In genomic region chr1:39904720-39905119, GRCm38 (mm10) we compare ENCODE assay signal across 12 mouse cellular contexts. TPM values are rescaled to one million over a fixed set of nuclear protein-coding genes. Genes with fewer than 3 reads are reported as not detected.
A peak's percentile ranks its signal among the peaks of the same experiment; 100 is the strongest.
DNase-seq lines count a peak whose midpoint lies in the region; ATAC-seq and TF ChIP-seq lines count a peak whose summit lies in the region.
"Had no signal": no experiment of that assay in that cellular context is flagged by ENCODE, and none has a peak within 500 bp of the region (broad histone marks: within the 10 kb centered on the region; RNA-seq: fewer than 3 reads in every experiment).

No protein-coding gene starts in this region.

- no peak for TF ChIP-seq POLR2A in spleen, adult 2 months (IDR thresholded peaks at IDR 0.05; ENCODE audit: low read depth, low read length)
- no peak for TF ChIP-seq POLR2A in kidney, adult 2 months (IDR thresholded peaks at IDR 0.05; ENCODE audit: low read depth, low read length)

- H3K36me3 ChIP-seq in embryonic facial prominence, embryonic 12.5 days, result peaks cover 25% of the 10 kb centered on the region
- peaks cover 69% of the 10 kb centered on the region for H3K36me3 ChIP-seq in embryonic facial prominence, embryonic 10.5 days (replicated peaks)
- H3K36me3 ChIP-seq in spleen, adult 2 months (ENCODE audit: control insufficient read depth, insufficient read depth, low read length), result no peaks in the 10 kb centered on the region
- no peaks in the 10 kb centered on the region for H3K36me3 ChIP-seq in splenic B cell, adult 2 months (ENCODE audit: control insufficient read depth, insufficient read depth, low read length, poor library complexity, severe bottlenecking)
- H3K36me3 ChIP-seq in kidney, adult 2 months (ENCODE audit: control insufficient read depth, insufficient read depth, low read length), result no peaks in the 10 kb centered on the region

- peaks cover 61% of the 10 kb centered on the region for H3K4me1 ChIP-seq in embryonic facial prominence, embryonic 12.5 days
- H3K4me1 ChIP-seq in embryonic facial prominence, embryonic 10.5 days, result peaks cover 71% of the 10 kb centered on the region
- H3K4me1 ChIP-seq in spleen, adult 2 months (ENCODE audit: control insufficient read depth, insufficient read depth, insufficient read length), result peaks cover 16% of the 10 kb centered on the region
- no peaks in the 10 kb centered on the region for H3K4me1 ChIP-seq in kidney, adult 2 months (ENCODE audit: control insufficient read depth, insufficient read depth, low read length)

- ATAC-seq in embryonic facial prominence, embryonic 12.5 days (ENCODE audit: insufficient number of reproducible peaks, insufficient read depth, low FRiP score, low TSS enrichment), result no peak

- no peak overlapping the region for H3K4me3 ChIP-seq in embryonic facial prominence, embryonic 12.5 days
- no peak overlapping the region for H3K4me3 ChIP-seq in embryonic facial prominence, embryonic 10.5 days
- H3K4me3 ChIP-seq in spleen, adult 2 months (ENCODE audit: extremely low read depth, insufficient read depth, insufficient read length), result no peak overlapping the region
- H3K4me3 ChIP-seq in kidney, adult 2 months (ENCODE audit: insufficient read depth, low read depth, low read length), result no peak overlapping the region

- H3K27me3 ChIP-seq in embryonic facial prominence, embryonic 12.5 days, result no peaks in the 10 kb centered on the region
- H3K27me3 ChIP-seq in embryonic facial prominence, embryonic 10.5 days (replicated peaks; ENCODE audit: low read depth, poor library complexity, severe bottlenecking), result 0 out of 2 replicates have a peak, but pooled peaks cover 2% of the 10 kb centered on the region
- H3K27me3 ChIP-seq in spleen, adult 2 months (ENCODE audit: control insufficient read depth, insufficient read depth, low read length), result no peaks in the 10 kb centered on the region
- no peaks in the 10 kb centered on the region for H3K27me3 ChIP-seq in splenic B cell, adult 2 months (ENCODE audit: control insufficient read depth, insufficient read depth, low read length, poor library complexity, severe bottlenecking)
- H3K27me3 ChIP-seq in kidney, adult 2 months (replicated peaks; ENCODE audit: control insufficient read depth, insufficient read depth, low read length), result no peaks in the 10 kb centered on the region

- 93% methylated on average over 3 of the region's 3 CpGs for WGBS in embryonic facial prominence, embryonic 12.5 days
- WGBS in embryonic facial prominence, embryonic 10.5 days, result 93% methylated on average over 3 of the region's 3 CpGs
- WGBS in spleen, adult 2 months, result 26% methylated on average over 3 of the region's 3 CpGs
- 74% methylated on average over 3 of the region's 3 CpGs for WGBS in kidney, adult 2 months

- DNase-seq in embryonic facial prominence, embryonic 10.5 days (ENCODE audit: low spot score), result no peak
- DNase-seq in spleen, adult 2 months (ENCODE audit: low read depth in 1 of 2, low spot score in 2 of 2), result no peak
- no peak for DNase-seq in spleen, postnatal 14 days (ENCODE audit: low spot score in 2 of 2)
- DNase-seq in induced T-regulatory cell, adult 2 months (ENCODE audit: low read depth), result peak; percentile 72
- peak; percentile 64 for DNase-seq in splenic B cell, adult 2 months (ENCODE audit: low read depth, low spot score)
- no peak for DNase-seq in kidney, adult 2 months
- no peak for DNase-seq in cerebellum, postnatal 14 days
- DNase-seq: gastrocnemius, postnatal 25 days; kidney, adult 11 months; lung, adult 2 months; spleen, adult 18-20 months had no signal

- peak overlapping the region; percentile 15; the same call in 1 of the 2 replicates for H3K9ac ChIP-seq in embryonic facial prominence, embryonic 12.5 days

- no peak for TF ChIP-seq CTCF in spleen, adult 2 months (IDR thresholded peaks at IDR 0.05; ENCODE audit: extremely low read depth, insufficient read depth, insufficient read length, insufficient replicate concordance)
- TF ChIP-seq CTCF in kidney, adult 2 months (conservative IDR thresholded peaks at IDR 0.05; ENCODE audit: insufficient read depth, insufficient read length, low read depth, low read length), result no peak

- H3K4me2 ChIP-seq in embryonic facial prominence, embryonic 12.5 days (replicated peaks), result peak overlapping the region; percentile 23; the same call in 1 of the 2 replicates

- no peaks in the 10 kb centered on the region for H3K9me3 ChIP-seq in embryonic facial prominence, embryonic 12.5 days
- H3K9me3 ChIP-seq in embryonic facial prominence, embryonic 10.5 days, result no peaks in the 10 kb centered on the region

- no peak overlapping the region for H3K27ac ChIP-seq in embryonic facial prominence, embryonic 12.5 days
- no peak overlapping the region for H3K27ac ChIP-seq in embryonic facial prominence, embryonic 10.5 days (replicated peaks)
- H3K27ac ChIP-seq in spleen, adult 2 months (ENCODE audit: insufficient read depth, low read length), result peak overlapping the region; percentile 52
- no peak overlapping the region for H3K27ac ChIP-seq in kidney, adult 2 months (ENCODE audit: insufficient read depth, low read depth, low read length)

RNA-seq across cellular contexts. Expression of gene Map4k4, which starts 4.0 kb away (rescaled TPM):
- 58.8 and 67.3 TPM in 2 replicates for polyA plus RNA-seq in embryonic facial prominence, embryonic 12.5 days (2016; fragmentation: Nextera tagmentation; extraction: Ambion mirVana)
- 37.6 and 41.4 TPM in 2 replicates for polyA plus RNA-seq in embryonic facial prominence, embryonic 10.5 days (2016; fragmentation: Nextera tagmentation; extraction: Ambion mirVana)
- 54.3 and 60.7 TPM in 2 replicates for polyA plus RNA-seq in spleen, adult 2 months (2012; rRNA removed)
- 28.3 and 29.2 TPM in 2 replicates for polyA plus RNA-seq in kidney, adult 2 months (2012; rRNA removed)

Comparison
In these comparisons a context has a peak if more than half of its experiments do, and no peak if none do; other contexts are left out.
1. DNase-seq: peak in induced T-regulatory cell, adult 2 months (single experiment) and splenic B cell, adult 2 months (single experiment); none in embryonic facial prominence, embryonic 10.5 days (single experiment), spleen, adult 2 months (0 of 2), spleen, postnatal 14 days (0 of 2), kidney, adult 2 months (single experiment) and cerebellum, postnatal 14 days (0 of 2).